Mouse (Mus musculus): ENCODE data around the gene Rab11fip2. TPM values are rescaled to one million over a fixed set of nuclear protein-coding genes. Genes with fewer than 3 reads are reported as not detected.

Gene Rab11fip2
- polyA plus RNA-seq, 1 experiment from 2014 or later = 1.3 TPM

- peak overlapping the region; percentile 55 for H3K4me2 ChIP-seq
- 11% methylated on average over 1 of the region's 1 CpGs for WGBS (ENCODE audit: insufficient replicate concordance)
Observed at GRCm38 (mm10) chr19:59905296-59906081, 38.0 kb downstream of the Rab11fip2 start.

GRCm38 (mm10) chr19:59899965-59900364 is 43.5 kb downstream of the Rab11fip2 start:
- H3K4me3 ChIP-seq = no peak overlapping the region
- H3K9me3 ChIP-seq (replicated peaks) = no peaks in the 10 kb centered on the region
- H3K27ac ChIP-seq = peak overlapping the region; percentile 77
- peak overlapping the region; percentile 4; the same call in 1 of the 2 replicates for H3K4me2 ChIP-seq
- WGBS (ENCODE audit: insufficient replicate concordance) = 23% methylated on average over 4 of the region's 4 CpGs
- no peaks in the 10 kb centered on the region for H3K27me3 ChIP-seq (replicated peaks)
- peaks cover 62% of the 10 kb centered on the region for H3K4me1 ChIP-seq
- peak; percentile 97 for ATAC-seq
- H3K9ac ChIP-seq = peak overlapping the region; percentile 23; the same call in 1 of the 2 replicates
- no peaks in the 10 kb centered on the region for H3K36me3 ChIP-seq

More at GRCm38 (mm10) chr19:59905296-59906081, 38.0 kb downstream of the Rab11fip2 start:
- H3K4me3 ChIP-seq = 0 out of 2 replicates have a peak overlapping the region, but pooled peaks have one; percentile 10
- H3K36me3 ChIP-seq = no peaks in the 10 kb centered on the region; the same call in 1 of the 2 replicates
- H3K9ac ChIP-seq = peak overlapping the region; percentile 50
- peak overlapping the region; percentile 91 for H3K27ac ChIP-seq
- no peaks in the 10 kb centered on the region for H3K9me3 ChIP-seq (replicated peaks)
- ATAC-seq = peak; percentile 96
- no peaks in the 10 kb centered on the region for H3K27me3 ChIP-seq (replicated peaks)
- peaks cover 67% of the 10 kb centered on the region for H3K4me1 ChIP-seq

DNA sequence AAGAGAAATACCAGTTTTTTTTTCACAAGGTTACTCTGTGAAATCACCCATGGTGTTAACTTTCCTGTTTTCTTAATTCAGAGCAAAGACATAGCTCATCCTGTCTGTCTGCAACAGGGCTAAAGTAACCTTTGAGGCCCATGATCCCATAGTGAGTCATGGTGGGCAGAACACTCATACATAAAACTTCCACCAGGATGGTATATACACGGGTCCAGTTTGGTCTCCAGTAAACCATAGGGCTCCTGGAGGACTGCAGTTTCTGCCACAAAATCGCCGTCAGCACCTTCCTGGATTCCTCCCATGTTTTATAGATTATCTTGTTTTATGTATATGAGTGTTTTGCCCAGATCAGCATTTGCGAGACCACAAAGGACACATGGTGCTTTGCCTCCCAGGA is 45.2 kb downstream of the Rab11fip2 start:
- no peak for ATAC-seq
- no peak overlapping the region for H3K27ac ChIP-seq
- WGBS (ENCODE audit: insufficient replicate concordance) = 76% methylated on average over 4 of the region's 4 CpGs

GRCm38 (mm10) chr19:59889383-59889782 is 54.1 kb downstream of the Rab11fip2 start:
- no peaks in the 10 kb centered on the region for H3K27me3 ChIP-seq (replicated peaks)
- no peak for ATAC-seq

More for the DNA sequence above, 45.2 kb downstream of the Rab11fip2 start:
- peaks cover 46% of the 10 kb centered on the region for H3K4me1 ChIP-seq
- no peaks in the 10 kb centered on the region for H3K9me3 ChIP-seq (replicated peaks)
- no peak overlapping the region for H3K9ac ChIP-seq
- H3K27me3 ChIP-seq (replicated peaks) = no peaks in the 10 kb centered on the region
- H3K4me2 ChIP-seq = no peak overlapping the region
- no peaks in the 10 kb centered on the region for H3K36me3 ChIP-seq
- H3K4me3 ChIP-seq = no peak overlapping the region

DNA sequence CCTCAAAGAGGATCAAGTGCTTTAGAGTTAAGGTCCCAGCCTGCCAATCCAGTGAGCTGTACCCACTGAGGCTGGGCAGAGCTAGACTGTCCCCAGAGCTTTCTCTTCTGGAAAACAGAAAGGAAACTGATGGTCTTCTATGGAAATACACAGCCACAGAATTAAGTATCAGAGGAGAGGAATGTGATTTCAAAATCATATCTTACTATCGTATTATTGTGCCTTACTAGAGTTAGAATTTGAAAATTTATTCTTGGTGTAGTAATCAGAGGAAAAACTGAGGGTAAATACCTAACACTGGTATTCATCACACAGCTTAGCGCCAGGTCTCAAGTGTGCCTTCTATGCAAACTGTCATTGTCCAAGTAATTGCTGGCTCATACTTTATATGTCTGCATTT is 54.6 kb downstream of the Rab11fip2 start:
- peaks cover 7% of the 10 kb centered on the region; the same call in 1 of the 2 replicates for H3K4me1 ChIP-seq
- H3K9me3 ChIP-seq (replicated peaks) = no peaks in the 10 kb centered on the region
- no peak overlapping the region for H3K9ac ChIP-seq
- no peaks in the 10 kb centered on the region for H3K27me3 ChIP-seq (replicated peaks)
- H3K4me3 ChIP-seq = no peak overlapping the region
- no peaks in the 10 kb centered on the region for H3K36me3 ChIP-seq
- 68% methylated on average over 2 of the region's 2 CpGs for WGBS (ENCODE audit: insufficient replicate concordance)
- H3K27ac ChIP-seq = no peak overlapping the region
- no peak for ATAC-seq
- no peak overlapping the region for H3K4me2 ChIP-seq

More at GRCm38 (mm10) chr19:59889383-59889782, 54.1 kb downstream of the Rab11fip2 start:
- no peak overlapping the region for H3K27ac ChIP-seq
- H3K9me3 ChIP-seq (replicated peaks) = no peaks in the 10 kb centered on the region
- no peak overlapping the region for H3K9ac ChIP-seq
- no peak overlapping the region for H3K4me3 ChIP-seq
- H3K4me1 ChIP-seq = peaks cover 7% of the 10 kb centered on the region; the same call in 1 of the 2 replicates
- no peak overlapping the region for H3K4me2 ChIP-seq
- no peaks in the 10 kb centered on the region for H3K36me3 ChIP-seq
- 73% methylated on average over 4 of the region's 4 CpGs for WGBS (ENCODE audit: insufficient replicate concordance)

- H3K4me1 ChIP-seq = peaks cover 7% of the 10 kb centered on the region; the same call in 1 of the 2 replicates
- no peak overlapping the region for H3K9ac ChIP-seq
- H3K27me3 ChIP-seq (replicated peaks) = no peaks in the 10 kb centered on the region
- WGBS (ENCODE audit: insufficient replicate concordance) = 71% methylated on average over 2 of the region's 2 CpGs
- no peaks in the 10 kb centered on the region for H3K9me3 ChIP-seq (replicated peaks)
- H3K36me3 ChIP-seq = no peaks in the 10 kb centered on the region
- no peak overlapping the region for H3K27ac ChIP-seq
- H3K4me3 ChIP-seq = no peak overlapping the region
- no peak overlapping the region for H3K4me2 ChIP-seq
- no peak for ATAC-seq
Observed at GRCm38 (mm10) chr19:59887866-59888265, 55.6 kb downstream of the Rab11fip2 start.

DNA sequence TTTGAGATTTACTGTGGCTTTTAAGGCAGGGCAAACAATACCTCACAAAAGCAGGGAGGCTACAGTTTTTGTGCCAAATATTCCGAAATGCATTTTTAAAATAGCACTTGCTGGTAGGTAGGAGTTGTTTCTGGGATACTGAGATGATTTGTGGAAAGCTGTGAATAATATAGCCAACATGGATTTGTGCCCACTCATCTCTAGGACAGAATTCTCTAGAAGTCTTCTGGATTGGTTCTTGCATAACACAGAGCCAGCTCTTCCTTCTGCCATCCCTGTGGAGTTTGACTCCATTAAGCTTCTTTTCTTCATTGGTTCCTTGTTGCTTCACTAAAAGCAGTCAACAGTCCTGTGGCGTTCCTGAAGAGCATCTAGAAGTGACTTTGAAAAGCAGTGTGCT is 58.2 kb downstream of the Rab11fip2 start:
- Histone ChIP-seq H3K4me2 (no peak overlapping the region), H3K4me3 (no peak overlapping the region), H3K27me3 (replicated peaks) (no peaks in the 10 kb centered on the region), H3K4me1 (peaks cover 7% of the 10 kb centered on the region; the same call in 1 of the 2 replicates), H3K27ac (no peak overlapping the region), H3K9me3 (replicated peaks) (no peaks in the 10 kb centered on the region), H3K9ac (no peak overlapping the region), H3K36me3 (no peaks in the 10 kb centered on the region)
- 43% methylated on average over 2 of the region's 2 CpGs for WGBS (ENCODE audit: insufficient replicate concordance)
- no peak for ATAC-seq

GRCm38 (mm10) chr19:59877238-59877637 is 66.2 kb downstream of the Rab11fip2 start:
- Histone ChIP-seq H3K4me1 (no peaks in the 10 kb centered on the region), H3K9me3 (replicated peaks) (no peaks in the 10 kb centered on the region), H3K4me2 (no peak overlapping the region), H3K36me3 (no peaks in the 10 kb centered on the region), H3K27me3 (replicated peaks) (no peaks in the 10 kb centered on the region), H3K9ac (no peak overlapping the region), H3K4me3 (no peak overlapping the region), H3K27ac (no peak overlapping the region)
- WGBS (ENCODE audit: insufficient replicate concordance) = 75% methylated on average over 2 of the region's 2 CpGs
- ATAC-seq = no peak

DNA sequence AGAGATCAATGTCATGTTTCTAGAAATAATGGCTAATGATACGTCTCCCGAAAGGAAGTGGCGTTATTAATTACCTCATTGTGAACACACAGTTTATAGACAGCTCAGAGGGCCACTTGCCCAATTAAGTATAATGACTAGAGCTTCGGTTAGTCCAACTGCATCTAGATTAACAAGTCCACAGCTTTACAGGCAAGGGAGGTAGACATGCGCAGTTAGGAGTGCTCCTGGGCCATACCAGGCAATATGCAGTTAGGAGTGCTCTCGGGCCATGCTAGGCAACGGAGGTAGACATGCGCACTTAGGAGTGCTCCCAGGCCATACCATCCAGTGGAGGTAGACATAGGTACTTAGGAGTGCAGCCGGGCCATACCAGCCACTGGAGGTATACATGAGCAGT is 76.8 kb downstream of the Rab11fip2 start:
- 74% methylated on average over 9 of the region's 9 CpGs for WGBS (ENCODE audit: insufficient replicate concordance)
- H3K4me1 ChIP-seq = no peaks in the 10 kb centered on the region
- no peak for ATAC-seq

GRCm38 (mm10) chr19:59862423-59862822 is 81.0 kb downstream of the Rab11fip2 start:
- no peaks in the 10 kb centered on the region for H3K4me1 ChIP-seq
- H3K27me3 ChIP-seq (replicated peaks) = no peaks in the 10 kb centered on the region
- ATAC-seq = no peak
- H3K9ac ChIP-seq = no peak overlapping the region
- H3K9me3 ChIP-seq (replicated peaks) = no peaks in the 10 kb centered on the region
- no peak overlapping the region for H3K27ac ChIP-seq
- no peaks in the 10 kb centered on the region for H3K36me3 ChIP-seq
- H3K4me2 ChIP-seq = no peak overlapping the region
- no peak overlapping the region for H3K4me3 ChIP-seq

More for the DNA sequence above, 76.8 kb downstream of the Rab11fip2 start:
- Histone ChIP-seq H3K27me3 (replicated peaks) (no peaks in the 10 kb centered on the region), H3K36me3 (no peaks in the 10 kb centered on the region), H3K4me3 (no peak overlapping the region), H3K27ac (no peak overlapping the region), H3K9ac (no peak overlapping the region), H3K9me3 (replicated peaks) (no peaks in the 10 kb centered on the region), H3K4me2 (no peak overlapping the region)

- no peaks in the 10 kb centered on the region for H3K9me3 ChIP-seq (replicated peaks)
- H3K9ac ChIP-seq = no peak overlapping the region
- no peak overlapping the region for H3K27ac ChIP-seq
- H3K36me3 ChIP-seq = no peaks in the 10 kb centered on the region
- WGBS (ENCODE audit: insufficient replicate concordance) = 69% methylated on average over 3 of the region's 3 CpGs
- no peaks in the 10 kb centered on the region for H3K27me3 ChIP-seq (replicated peaks)
- no peaks in the 10 kb centered on the region for H3K4me1 ChIP-seq
- no peak for ATAC-seq
- H3K4me3 ChIP-seq = no peak overlapping the region
- H3K4me2 ChIP-seq = no peak overlapping the region
Observed at GRCm38 (mm10) chr19:59860799-59861198, 82.7 kb downstream of the Rab11fip2 start.

GRCm38 (mm10) chr19:59853061-59853460 is 90.4 kb downstream of the Rab11fip2 start:
- H3K27ac ChIP-seq = no peak overlapping the region
- no peaks in the 10 kb centered on the region for H3K36me3 ChIP-seq
- H3K27me3 ChIP-seq (replicated peaks) = peaks cover 6% of the 10 kb centered on the region; the same call in 1 of the 2 replicates
- no peak overlapping the region for H3K4me3 ChIP-seq
- no peak overlapping the region for H3K4me2 ChIP-seq
- ATAC-seq = no peak
- no peaks in the 10 kb centered on the region for H3K4me1 ChIP-seq
- no peaks in the 10 kb centered on the region for H3K9me3 ChIP-seq (replicated peaks)
- no peak overlapping the region for H3K9ac ChIP-seq
- 61% methylated on average over 3 of the region's 3 CpGs for WGBS (ENCODE audit: insufficient replicate concordance)
